Mouse (Mus musculus) spleen, adult 2 months (tissue): ENCODE measurements at regions not wholly inside any gene's neighbourhood (a gene's known extent, or its start where the extent isn't known, plus 50 kb on each side); places are given as distances from the start of the nearest gene placed in this dataset.

ENCODE experiments used
- DNase-seq, 2 experiments: peaks; one replicate each; pipeline versions ENCODE4 v3.0.0 to v3.0.0-alpha.2; 2012 to 2021; ENCODE audit warnings: low spot score in 2 of 2, low read depth in 1 of 2
- H3K27ac ChIP-seq: fragments of 200-500 bp; 2 replicates; pipeline ENCODE4 v1.5.1; 2012; ENCODE audit warnings: low read length, inconsistent platforms; ENCODE audit not compliant: insufficient read depth
- H3K27me3 ChIP-seq: fragments of 200-500 bp; 2 replicates; pipeline ENCODE4 v1.6.1; 2012; ENCODE audit warnings: mild to moderate bottlenecking, moderate library complexity, low read length, inconsistent platforms; ENCODE audit not compliant: control insufficient read depth, insufficient read depth
- H3K36me3 ChIP-seq: fragments of 200-500 bp; 2 replicates; pipeline ENCODE4 v1.6.1; 2012; ENCODE audit warnings: mild to moderate bottlenecking, low read length, inconsistent platforms; ENCODE audit not compliant: control insufficient read depth, insufficient read depth
- H3K4me1 ChIP-seq: fragments of 200-500 bp; 2 replicates; pipeline ENCODE4 v1.6.1; 2011; ENCODE audit warnings: inconsistent platforms; ENCODE audit not compliant: control insufficient read depth, insufficient read depth, insufficient read length
- H3K4me3 ChIP-seq: fragments of 200-500 bp; 2 replicates; pipeline ENCODE4 v1.5.1; 2011; ENCODE audit warnings: mild to moderate bottlenecking, inconsistent platforms; ENCODE audit not compliant: insufficient read depth, insufficient read length; ENCODE audit errors: extremely low read depth
- CTCF ChIP-seq: fragments of 200-500 bp; IDR thresholded peaks from 2 replicates; pipeline ENCODE4 v1.5.1; 2011; ENCODE audit warnings: mild to moderate bottlenecking, inconsistent platforms; ENCODE audit not compliant: insufficient read depth, insufficient read length, insufficient replicate concordance; ENCODE audit errors: extremely low read depth
- POLR2A ChIP-seq: fragments of 200-500 bp; IDR thresholded peaks from 2 replicates; pipeline ENCODE4 v1.6.1; 2011; ENCODE audit warnings: low read depth, low read length, inconsistent platforms
- WGBS: fragments of 180-500 bp; shearing (Covaris S2); methylation state at CpG from one replicate; pipeline ENCODE4 v1.1.7; 2018; 5-methylcytosine and 5-hydroxymethylcytosine counted together

- Histone ChIP-seq H3K4me1 (no peaks in the 10 kb centered on the region), H3K27ac (peak overlapping the region; percentile 54), H3K27me3 (no peaks in the 10 kb centered on the region), H3K36me3 (no peaks in the 10 kb centered on the region), H3K4me3 (no peak overlapping the region)
- no peak for TF ChIP-seq POLR2A
- no peak for TF ChIP-seq CTCF
- WGBS, result 59% methylated on average over 16 of the region's 16 CpGs
- no peak for DNase-seq
Measured at GRCm38 (mm10) chr17:83954291-83955057, 106.7 kb upstream of the Haao start.

- DNase-seq, result no peak
- TF ChIP-seq CTCF (no peak), POLR2A (no peak)
- no peaks in the 10 kb centered on the region for H3K27me3 ChIP-seq
- no peaks in the 10 kb centered on the region for H3K4me1 ChIP-seq
- H3K4me3 ChIP-seq, result no peak overlapping the region
- H3K36me3 ChIP-seq, result no peaks in the 10 kb centered on the region
- 74% methylated on average over 7 of the region's 7 CpGs for WGBS
- peak overlapping the region; percentile 54; the same call in 1 of the 2 replicates for H3K27ac ChIP-seq
Measured at GRCm38 (mm10) chr17:83953656-83954055, 105.9 kb upstream of the Haao start.

DNA sequence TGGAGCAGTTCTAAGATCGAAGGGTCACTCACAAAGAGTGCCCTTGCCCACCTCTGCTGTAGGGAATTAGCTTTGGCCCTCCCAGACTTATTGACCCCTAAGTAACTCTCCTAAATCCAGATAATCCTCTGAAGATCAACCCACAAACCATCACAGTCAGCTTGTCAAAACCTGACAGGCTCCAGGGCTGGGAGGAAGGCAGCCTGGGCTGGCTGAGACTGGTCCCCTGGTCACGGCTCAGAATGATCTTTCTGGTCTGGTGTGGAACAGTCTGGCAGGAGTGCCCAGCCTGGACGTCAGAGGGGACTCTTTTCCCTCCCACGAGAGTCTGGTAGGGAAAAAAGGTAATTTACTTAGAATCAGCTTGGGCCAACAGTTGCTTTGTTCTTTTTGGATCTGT, 99.0 kb upstream of the Haao start:
- no peaks in the 10 kb centered on the region for H3K36me3 ChIP-seq
- TF ChIP-seq POLR2A (no peak), CTCF (no peak)
- WGBS, result 78% methylated on average over 4 of the region's 4 CpGs
- H3K4me3 ChIP-seq, result no peak overlapping the region
- no peaks in the 10 kb centered on the region for H3K27me3 ChIP-seq
- no peak overlapping the region for H3K27ac ChIP-seq
- no peaks in the 10 kb centered on the region for H3K4me1 ChIP-seq
- no peak for DNase-seq

DNA sequence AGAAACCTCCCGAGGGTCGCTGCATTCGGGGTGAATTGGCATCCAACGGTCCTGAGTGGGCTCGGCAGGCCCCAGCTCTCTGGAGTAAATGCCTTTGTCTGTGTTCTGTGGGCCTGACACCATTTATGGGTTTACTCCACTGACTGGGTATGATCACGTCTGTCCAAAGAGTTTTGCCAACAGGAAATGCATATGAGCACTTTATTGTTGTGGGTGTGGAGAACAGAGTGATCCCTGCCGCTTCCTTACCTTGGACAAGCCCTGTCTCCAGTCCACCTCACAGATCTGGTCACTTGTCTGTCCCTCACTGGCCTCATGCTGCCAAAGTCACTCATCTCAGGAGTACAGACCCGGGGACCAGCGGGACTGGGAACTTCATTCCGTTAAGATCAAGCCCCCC, 91.6 kb upstream of the Haao start:
- Histone ChIP-seq H3K27ac (no peak overlapping the region), H3K27me3 (no peaks in the 10 kb centered on the region)
- 90% methylated on average over 10 of the region's 10 CpGs for whole genome bisulfite sequencing

GRCm38 (mm10) chr17:83938671-83939244, 91.0 kb upstream of the Haao start:
- H3K27ac ChIP-seq, result no peak overlapping the region
- peaks cover 16% of the 10 kb centered on the region for H3K4me1 ChIP-seq
- H3K4me3 ChIP-seq, result no peak overlapping the region
- no peak for DNase-seq
- no peak for TF ChIP-seq POLR2A
- no peaks in the 10 kb centered on the region for H3K27me3 ChIP-seq
- 82% methylated on average over 11 of the region's 11 CpGs for WGBS
- H3K36me3 ChIP-seq, result no peaks in the 10 kb centered on the region

More for the DNA sequence above, 91.6 kb upstream of the Haao start:
- Histone ChIP-seq H3K36me3 (no peaks in the 10 kb centered on the region), H3K4me3 (no peak overlapping the region), H3K4me1 (peaks cover 16% of the 10 kb centered on the region)
- TF ChIP-seq CTCF (no peak), POLR2A (no peak)
- DNase-seq, result no peak

- Histone ChIP-seq H3K27me3 (no peaks in the 10 kb centered on the region), H3K36me3 (no peaks in the 10 kb centered on the region), H3K27ac (no peak overlapping the region), H3K4me1 (peaks cover 16% of the 10 kb centered on the region), H3K4me3 (no peak overlapping the region)
- DNase-seq, result no peak
- no peak for TF ChIP-seq CTCF
- no peak for TF ChIP-seq POLR2A
- WGBS, result 82% methylated on average over 10 of the region's 10 CpGs
Measured at GRCm38 (mm10) chr17:83937576-83937975, 89.8 kb upstream of the Haao start.

- Histone ChIP-seq H3K36me3 (no peaks in the 10 kb centered on the region), H3K27me3 (no peaks in the 10 kb centered on the region), H3K4me1 (peaks cover 16% of the 10 kb centered on the region), H3K27ac (0 out of 2 replicates have a peak overlapping the region, but pooled peaks have one; percentile 13), H3K4me3 (no peak overlapping the region)
- WGBS, result 71% methylated on average over 9 of the region's 9 CpGs
- no peak for DNase-seq
- TF ChIP-seq POLR2A, result no peak
- no peak for TF ChIP-seq CTCF
Measured at GRCm38 (mm10) chr17:83936677-83937076, 88.9 kb upstream of the Haao start.
